Mouse (Mus musculus): ENCODE data around the gene Nudt10.
"Not testable (repeated sequence)": the region's sequence is repeated elsewhere in the genome, so short reads cannot be mapped to it uniquely, and the experiment has no call there.

GRCm38 (mm10) chrX:6172823-6173640 lies at the start of gene Nudt10:
- TF ChIP-seq CTCF (IDR thresholded peaks at IDR 0.05; ENCODE audit: borderline replicate concordance, insufficient read depth, low read depth, low read length); POLR2A (IDR thresholded peaks at IDR 0.05; ENCODE audit: borderline replicate concordance, insufficient read depth, low read length): not testable (repeated sequence)

Measured in cerebellum, adult 2 months (tissue).